8 mouse cellular contexts compared by ENCODE assay signal in the genomic region with DNA sequence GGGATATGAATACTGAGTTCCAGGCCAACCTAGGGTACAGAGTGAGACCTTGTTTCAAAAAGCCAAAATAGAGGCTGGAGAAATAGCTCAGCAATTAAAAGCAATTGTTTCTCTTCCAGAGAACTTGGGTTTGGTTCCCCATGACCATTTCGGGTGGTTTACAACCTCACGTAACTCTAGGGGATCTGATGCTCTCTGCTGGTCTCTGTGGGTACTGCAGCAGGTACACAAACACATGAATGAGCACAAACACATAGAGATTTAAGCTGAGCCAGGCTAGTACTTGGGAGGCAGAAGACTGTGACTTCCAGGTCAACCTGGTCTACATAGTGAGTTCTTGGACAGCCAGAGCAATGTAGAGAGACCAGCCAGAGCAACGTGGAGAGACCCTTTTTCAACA. TPM values are rescaled to one million over a fixed set of nuclear protein-coding genes. Genes with fewer than 3 reads are reported as not detected.
A peak's percentile ranks its signal among the peaks of the same experiment; 100 is the strongest.
DNase-seq lines count a peak whose midpoint lies in the region; ATAC-seq lines count a peak whose summit lies in the region.

No protein-coding gene starts in this region.

- no peaks in the 10 kb centered on the region for H3K36me3 ChIP-seq in neural tube, embryonic 11.5 days (ENCODE audit: control insufficient read depth, insufficient read depth, low read length)

- no peak overlapping the region for H3K4me3 ChIP-seq in neural tube, embryonic 11.5 days (ENCODE audit: low read depth, low read length)

- no peaks in the 10 kb centered on the region for H3K27me3 ChIP-seq in neural tube, embryonic 11.5 days (ENCODE audit: control insufficient read depth, insufficient read depth, low read length)

- no peaks in the 10 kb centered on the region for H3K4me1 ChIP-seq in neural tube, embryonic 11.5 days (ENCODE audit: control insufficient read depth, insufficient read depth, low read length)

- H3K4me2 ChIP-seq in neural tube, embryonic 11.5 days (ENCODE audit: low read depth), result no peak overlapping the region

- H3K9me3 ChIP-seq in neural tube, embryonic 11.5 days (ENCODE audit: control insufficient read depth, low read length), result no peaks in the 10 kb centered on the region

- no peak overlapping the region for H3K9ac ChIP-seq in neural tube, embryonic 11.5 days (ENCODE audit: low read length)

- ATAC-seq in neural tube, embryonic 11.5 days (ENCODE audit: insufficient read depth, low FRiP score, low TSS enrichment), result no peak

- 50% methylated on average over 3 of the region's 3 CpGs for WGBS in neural tube, embryonic 11.5 days

- no peak overlapping the region for H3K27ac ChIP-seq in neural tube, embryonic 11.5 days (ENCODE audit: low read depth, low read length)

- peak; percentile 52 for DNase-seq in adrenal gland, postnatal 14 days
- no peak for DNase-seq in adrenal gland, adult 8-10 months
- DNase-seq in layer of hippocampus, adult 11-12 months (ENCODE audit: low spot score), result peak; percentile 28
- no peak for DNase-seq in layer of hippocampus, adult 9-10 months (ENCODE audit: low spot score)
- peak; percentile 58 for DNase-seq in WW6 (ENCODE audit: low read depth, low spot score)
- peak; percentile 64 for DNase-seq in kidney, postnatal 10 days
- peak; percentile 55 for DNase-seq in neural tube, embryonic 11.5 days (ENCODE audit: low spot score)
- DNase-seq in frontal cortex, postnatal 36 days (ENCODE audit: low spot score in 2 of 2), result no peak

RNA-seq across cellular contexts. Expression of a gene that starts 28.6 kb away (rescaled TPM):
- 27.2 and 32.9 TPM in 2 replicates for total RNA-seq in adrenal gland, postnatal 14 days (2021)
- 10 to 100 TPM; 37.0 to 46.5 (median 41.6) TPM for total RNA-seq in adrenal gland, adult 8-10 months (2022)
- polyA plus RNA-seq in neural tube, embryonic 11.5 days (2014; fragmentation: Nextera tagmentation; extraction: Ambion mirVana), result 13.6 and 14.2 TPM in 2 replicates

RNA-seq across cellular contexts. Expression of a gene that starts 55.1 kb away (rescaled TPM):
- total RNA-seq in adrenal gland, postnatal 14 days (2021), result 18.1 and 21.5 TPM in 2 replicates
- 10 to 100 TPM; 24.7 to 42.5 (median 31.2) TPM for total RNA-seq in adrenal gland, adult 8-10 months (2022)
- 39.2 and 42.8 TPM in 2 replicates for polyA plus RNA-seq in neural tube, embryonic 11.5 days (2014; fragmentation: Nextera tagmentation; extraction: Ambion mirVana)

Comparison
In these comparisons a context has a peak if more than half of its experiments do, and no peak if none do; other contexts are left out.
1. DNase-seq: peak in adrenal gland, postnatal 14 days (single experiment), layer of hippocampus, adult 11-12 months (single experiment), WW6 (single experiment), kidney, postnatal 10 days (single experiment) and neural tube, embryonic 11.5 days (single experiment); none in adrenal gland, adult 8-10 months (single experiment), layer of hippocampus, adult 9-10 months (single experiment) and frontal cortex, postnatal 36 days (0 of 2).